Mouse (Mus musculus): ENCODE data around the gene Abi3bp. TPM values are rescaled to one million over a fixed set of nuclear protein-coding genes. Genes with fewer than 3 reads are reported as not detected.

Abi3bp gene
- polyA plus RNA-seq, 2 experiments: 27.1 to 35.3 TPM

GRCm38 (mm10) chr16:56475676-56476075 is 2.0 kb upstream of the Abi3bp start:
- no peaks in the 10 kb centered on the region for H3K36me3 ChIP-seq (ENCODE audit: control insufficient read depth, insufficient read depth, low read length)
- H3K4me1 ChIP-seq (ENCODE audit: control insufficient read depth, insufficient read depth, low read length): peaks cover 3% of the 10 kb centered on the region; the same call in 1 of the 2 replicates
- TF ChIP-seq POLR2A (IDR thresholded peaks at IDR 0.05; ENCODE audit: borderline replicate concordance, extremely low read depth, insufficient read depth, insufficient read length): no peak
- ATAC-seq (ENCODE audit: low FRiP score, low read depth): no peak
- 83% methylated on average over 5 of the region's 5 CpGs for WGBS
- H3K9ac ChIP-seq (ENCODE audit: low read depth, low read length, severe bottlenecking): no peak overlapping the region
- no peak overlapping the region for H3K4me3 ChIP-seq (replicated peaks; ENCODE audit: low read length)
- H3K27ac ChIP-seq (replicated peaks; ENCODE audit: low read depth, low read length): no peak overlapping the region
- no peak for DNase-seq (ENCODE audit: low spot score)
- H3K4me2 ChIP-seq (replicated peaks; ENCODE audit: low read depth, low read length, severe bottlenecking): no peak overlapping the region
- H3K9me3 ChIP-seq (ENCODE audit: control insufficient read depth, low read length): no peaks in the 10 kb centered on the region
- H3K27me3 ChIP-seq (ENCODE audit: control insufficient read depth, insufficient read depth, low read length): no peaks in the 10 kb centered on the region

GRCm38 (mm10) chr16:56478575-56479191 is 1.0 kb downstream of the Abi3bp start:
- peak overlapping the region; percentile 49 for H3K4me2 ChIP-seq (replicated peaks; ENCODE audit: low read depth, low read length, severe bottlenecking)
- ATAC-seq (ENCODE audit: low FRiP score, low read depth) (0 out of 2 replicates have a peak, but pooled peaks have one; percentile 57), DNase-seq (ENCODE audit: low spot score) (peak; percentile 18)
- H3K27ac ChIP-seq (replicated peaks; ENCODE audit: low read depth, low read length): no peak overlapping the region; the same call in 1 of the 2 replicates
- TF ChIP-seq POLR2A (IDR thresholded peaks at IDR 0.05; ENCODE audit: borderline replicate concordance, extremely low read depth, insufficient read depth, insufficient read length): no peak
- no peaks in the 10 kb centered on the region for H3K9me3 ChIP-seq (ENCODE audit: control insufficient read depth, low read length)
- peaks cover 3% of the 10 kb centered on the region; the same call in 1 of the 2 replicates for H3K4me1 ChIP-seq (ENCODE audit: control insufficient read depth, insufficient read depth, low read length)
- H3K27me3 ChIP-seq (ENCODE audit: control insufficient read depth, insufficient read depth, low read length): no peaks in the 10 kb centered on the region
- 8% methylated on average over 12 of the region's 12 CpGs for WGBS
- H3K9ac ChIP-seq (ENCODE audit: low read depth, low read length, severe bottlenecking): peak overlapping the region; percentile 4; the same call in 1 of the 2 replicates
- peak overlapping the region; percentile 33 for H3K4me3 ChIP-seq (replicated peaks; ENCODE audit: low read length)
- H3K36me3 ChIP-seq (ENCODE audit: control insufficient read depth, insufficient read depth, low read length): no peaks in the 10 kb centered on the region

GRCm38 (mm10) chr16:56483466-56483865 is 5.8 kb downstream of the Abi3bp start:
- no peaks in the 10 kb centered on the region for H3K27me3 ChIP-seq (ENCODE audit: control insufficient read depth, insufficient read depth, low read length)
- no peak for DNase-seq (ENCODE audit: low spot score)
- 63% methylated on average over 10 of the region's 10 CpGs for WGBS
- H3K4me3 ChIP-seq (replicated peaks; ENCODE audit: low read length): no peak overlapping the region
- H3K9me3 ChIP-seq (ENCODE audit: control insufficient read depth, low read length): no peaks in the 10 kb centered on the region
- no peak for ATAC-seq (ENCODE audit: low FRiP score, low read depth)
- TF ChIP-seq POLR2A (IDR thresholded peaks at IDR 0.05; ENCODE audit: borderline replicate concordance, extremely low read depth, insufficient read depth, insufficient read length): no peak
- no peak overlapping the region for H3K9ac ChIP-seq (ENCODE audit: low read depth, low read length, severe bottlenecking)
- H3K4me1 ChIP-seq (ENCODE audit: control insufficient read depth, insufficient read depth, low read length): no peaks in the 10 kb centered on the region
- no peak overlapping the region for H3K4me2 ChIP-seq (replicated peaks; ENCODE audit: low read depth, low read length, severe bottlenecking)
- H3K36me3 ChIP-seq (ENCODE audit: control insufficient read depth, insufficient read depth, low read length): no peaks in the 10 kb centered on the region
- no peak overlapping the region for H3K27ac ChIP-seq (replicated peaks; ENCODE audit: low read depth, low read length)

- peak; percentile 85 for DNase-seq (ENCODE audit: low spot score)
- 51% methylated on average over 4 of the region's 4 CpGs for WGBS
- Histone ChIP-seq H3K27ac (replicated peaks; ENCODE audit: low read depth, low read length) (no peak overlapping the region), H3K27me3 (ENCODE audit: control insufficient read depth, insufficient read depth, low read length) (no peaks in the 10 kb centered on the region), H3K4me1 (ENCODE audit: control insufficient read depth, insufficient read depth, low read length) (no peaks in the 10 kb centered on the region), H3K9ac (ENCODE audit: low read depth, low read length, severe bottlenecking) (no peak overlapping the region), H3K4me2 (replicated peaks; ENCODE audit: low read depth, low read length, severe bottlenecking) (no peak overlapping the region), H3K36me3 (ENCODE audit: control insufficient read depth, insufficient read depth, low read length) (no peaks in the 10 kb centered on the region), H3K9me3 (ENCODE audit: control insufficient read depth, low read length) (no peaks in the 10 kb centered on the region), H3K4me3 (replicated peaks; ENCODE audit: low read length) (no peak overlapping the region)
- no peak for TF ChIP-seq POLR2A (IDR thresholded peaks at IDR 0.05; ENCODE audit: borderline replicate concordance, extremely low read depth, insufficient read depth, insufficient read length)
- ATAC-seq (ENCODE audit: low FRiP score, low read depth): peak; percentile 55; the same call in 1 of the 2 replicates
These were observed 8.8 kb downstream of the Abi3bp start for GRCm38 (mm10) chr16:56486461-56486860.

GRCm38 (mm10) chr16:56490861-56491260 is 13.2 kb downstream of the Abi3bp start:
- Histone ChIP-seq H3K27me3 (ENCODE audit: control insufficient read depth, insufficient read depth, low read length) (no peaks in the 10 kb centered on the region), H3K9me3 (ENCODE audit: control insufficient read depth, low read length) (no peaks in the 10 kb centered on the region), H3K4me3 (replicated peaks; ENCODE audit: low read length) (no peak overlapping the region), H3K9ac (ENCODE audit: low read depth, low read length, severe bottlenecking) (no peak overlapping the region), H3K4me2 (replicated peaks; ENCODE audit: low read depth, low read length, severe bottlenecking) (no peak overlapping the region), H3K36me3 (ENCODE audit: control insufficient read depth, insufficient read depth, low read length) (no peaks in the 10 kb centered on the region), H3K27ac (replicated peaks; ENCODE audit: low read depth, low read length) (no peak overlapping the region), H3K4me1 (ENCODE audit: control insufficient read depth, insufficient read depth, low read length) (no peaks in the 10 kb centered on the region)
- DNase-seq (ENCODE audit: low spot score) (peak; percentile 38), ATAC-seq (ENCODE audit: low FRiP score, low read depth) (no peak)
- no peak for TF ChIP-seq POLR2A (IDR thresholded peaks at IDR 0.05; ENCODE audit: borderline replicate concordance, extremely low read depth, insufficient read depth, insufficient read length)
- WGBS: 33% methylated on average over 3 of the region's 3 CpGs
